Mouse (Mus musculus) cerebellum, postnatal 14 days (tissue): Measurements from ENCODE around the gene Susd1.

Experiments used
- DNase-seq, 2 experiments: peaks; one replicate each; pipeline ENCODE4 v3.0.0; 2021; ENCODE audit warnings: mixed read lengths in 2 of 2

Gene Susd1

DNA sequence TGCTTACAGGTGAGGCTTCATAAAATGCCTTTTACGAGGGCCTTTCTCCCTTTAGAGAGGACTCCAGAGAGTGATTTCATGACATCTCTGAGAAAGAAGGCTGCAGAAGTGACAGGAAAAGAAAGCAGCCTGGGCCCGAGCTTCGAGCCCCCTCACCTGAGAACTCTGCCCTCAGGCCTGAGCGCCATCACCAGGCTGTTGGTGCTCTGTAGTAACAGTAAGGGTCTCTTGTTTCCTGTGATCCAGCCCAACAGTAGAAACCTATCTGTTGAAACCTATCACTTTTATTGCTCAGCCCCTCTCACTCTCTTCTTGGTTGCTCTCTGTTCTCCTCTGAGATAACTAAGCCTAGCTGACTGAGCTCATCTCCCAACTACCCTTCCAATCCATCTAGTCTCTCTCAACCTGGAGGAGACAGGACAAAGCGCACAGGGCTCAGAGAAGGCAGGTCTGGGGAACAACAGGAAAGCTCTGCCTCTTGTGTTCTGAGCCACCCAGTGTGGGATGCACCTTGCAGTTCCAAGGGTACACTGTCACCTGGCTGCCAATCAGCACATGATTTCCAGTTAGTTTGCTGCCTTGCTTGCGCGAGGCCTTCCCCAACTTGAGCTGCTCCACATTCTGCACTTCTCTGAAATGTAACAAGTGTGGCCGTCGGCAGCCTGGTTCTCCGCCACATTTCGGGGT lies 101.4 kb downstream of the Susd1 start:
- no peak for DNase-seq

DNA sequence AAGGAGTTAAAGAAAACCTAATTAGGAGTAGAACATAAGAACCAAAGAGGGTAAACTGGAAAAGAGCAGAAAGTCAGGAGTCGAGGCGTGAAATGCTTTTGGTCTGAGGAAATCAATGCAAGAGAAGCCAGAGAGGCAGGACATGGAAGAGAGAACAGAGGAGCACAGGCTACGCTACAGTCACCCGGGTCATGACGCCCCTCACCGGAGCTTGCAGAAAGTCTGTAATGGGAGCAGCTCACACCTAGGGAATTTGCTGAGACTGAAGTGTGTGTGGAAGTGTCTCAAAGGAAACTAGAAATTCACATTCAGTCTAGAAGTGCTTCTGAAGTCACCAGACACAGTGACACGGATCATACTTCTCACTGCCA lies 102.0 kb downstream of the Susd1 start:
- DNase-seq: no peak

DNA sequence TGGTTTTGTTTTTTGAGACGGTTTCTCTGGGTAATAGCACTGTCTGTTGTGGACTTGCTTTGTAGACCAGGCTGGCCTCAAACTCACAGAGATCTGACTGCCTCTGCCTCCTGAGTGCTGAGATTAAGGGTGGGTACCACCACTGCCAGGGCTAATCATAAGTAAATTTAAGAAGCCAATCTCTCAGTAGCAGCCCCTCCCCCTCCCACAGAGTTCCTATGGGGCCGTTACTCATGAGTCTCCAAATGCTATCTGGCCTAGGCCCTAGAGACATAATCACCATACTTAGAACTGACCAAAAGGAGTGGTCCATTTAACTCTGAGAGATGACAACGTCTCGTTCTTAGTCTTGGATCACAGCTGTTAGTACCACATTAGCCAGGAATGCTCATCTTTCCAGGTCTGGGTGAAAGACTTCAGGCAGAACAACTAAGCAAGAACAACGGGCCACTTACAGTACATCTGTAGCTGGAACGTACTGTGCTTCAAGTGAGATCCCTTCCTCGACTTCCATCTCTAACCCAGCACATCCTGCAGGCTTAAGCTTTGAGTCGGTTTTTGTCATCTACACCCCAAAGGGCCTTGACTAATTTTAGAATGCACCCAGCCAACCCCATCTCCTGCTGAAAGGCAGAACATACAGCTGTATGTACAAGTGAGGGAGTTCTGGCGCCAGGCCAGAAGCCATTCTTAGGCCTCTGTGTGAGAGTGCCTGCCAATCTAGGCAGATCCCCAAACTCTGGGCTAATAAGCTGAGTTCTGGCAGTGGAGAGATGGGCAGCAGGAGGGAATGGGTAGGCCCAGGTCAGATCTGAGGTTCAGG lies 102.6 kb downstream of the Susd1 start:
- DNase-seq: peak; percentile 18 to 41

DNA sequence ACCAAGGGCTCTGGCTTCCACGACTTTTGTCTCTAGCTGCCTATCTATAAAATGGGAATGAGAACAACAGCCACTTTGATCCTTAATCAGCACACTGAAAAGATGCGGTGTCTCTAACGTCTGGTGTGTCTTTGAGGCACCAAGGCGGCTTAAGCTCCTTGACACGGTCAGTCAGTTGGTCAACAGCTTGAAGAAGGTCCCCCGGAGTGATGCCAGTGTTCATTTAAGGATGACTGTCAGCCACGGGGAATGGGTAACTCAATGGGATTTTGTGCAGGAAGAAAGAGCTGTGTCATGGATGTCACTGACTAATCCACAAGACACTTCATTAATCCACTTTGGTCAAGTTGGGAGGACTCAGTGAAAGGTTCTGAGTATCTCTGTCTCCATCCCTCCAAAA lies 103.3 kb downstream of the Susd1 start:
- no peak for DNase-seq

DNA sequence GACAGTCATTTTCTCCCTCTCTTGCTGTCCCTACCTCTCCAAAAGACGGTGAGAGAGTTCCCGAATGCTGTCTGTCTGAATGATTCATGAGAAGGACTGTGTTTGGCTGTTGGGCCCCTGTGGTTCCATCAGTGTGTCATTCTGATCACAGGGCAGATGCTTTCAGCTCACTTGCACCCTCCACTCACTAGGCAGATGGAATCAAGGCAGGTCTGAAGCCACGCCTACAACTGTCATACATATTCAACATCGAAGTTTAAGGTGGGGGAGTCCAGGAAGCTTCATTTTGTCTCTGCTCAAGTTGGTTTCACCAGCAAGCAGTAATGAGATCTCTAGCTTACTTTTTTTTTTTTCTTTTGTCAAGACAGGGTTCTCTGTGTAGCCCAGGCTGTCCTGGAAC lies 104.2 kb downstream of the Susd1 start:
- DNase-seq: no peak

DNA sequence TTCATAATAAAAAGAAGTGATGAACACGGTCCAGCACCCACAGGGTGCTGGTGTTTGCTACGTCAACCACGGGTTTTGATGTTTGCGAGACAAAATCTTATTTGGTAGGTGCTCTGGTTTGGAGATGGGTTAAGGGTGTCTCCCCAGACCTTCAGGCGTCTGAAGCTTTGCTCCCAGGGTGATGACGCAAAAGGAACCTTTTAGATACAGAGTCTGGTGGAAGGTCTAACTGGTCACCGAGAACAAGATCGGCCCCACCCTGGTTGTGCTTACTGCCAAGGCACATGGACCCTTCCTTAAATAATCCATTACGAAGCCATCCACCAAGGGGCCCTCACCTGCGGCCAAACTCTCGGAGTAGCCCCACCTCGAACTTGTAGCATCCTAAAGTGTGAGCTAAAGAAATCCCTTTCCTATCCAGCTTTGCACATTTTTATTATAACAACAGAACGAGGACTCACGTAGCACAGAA lies 105.0 kb downstream of the Susd1 start:
- DNase-seq: no peak

DNA sequence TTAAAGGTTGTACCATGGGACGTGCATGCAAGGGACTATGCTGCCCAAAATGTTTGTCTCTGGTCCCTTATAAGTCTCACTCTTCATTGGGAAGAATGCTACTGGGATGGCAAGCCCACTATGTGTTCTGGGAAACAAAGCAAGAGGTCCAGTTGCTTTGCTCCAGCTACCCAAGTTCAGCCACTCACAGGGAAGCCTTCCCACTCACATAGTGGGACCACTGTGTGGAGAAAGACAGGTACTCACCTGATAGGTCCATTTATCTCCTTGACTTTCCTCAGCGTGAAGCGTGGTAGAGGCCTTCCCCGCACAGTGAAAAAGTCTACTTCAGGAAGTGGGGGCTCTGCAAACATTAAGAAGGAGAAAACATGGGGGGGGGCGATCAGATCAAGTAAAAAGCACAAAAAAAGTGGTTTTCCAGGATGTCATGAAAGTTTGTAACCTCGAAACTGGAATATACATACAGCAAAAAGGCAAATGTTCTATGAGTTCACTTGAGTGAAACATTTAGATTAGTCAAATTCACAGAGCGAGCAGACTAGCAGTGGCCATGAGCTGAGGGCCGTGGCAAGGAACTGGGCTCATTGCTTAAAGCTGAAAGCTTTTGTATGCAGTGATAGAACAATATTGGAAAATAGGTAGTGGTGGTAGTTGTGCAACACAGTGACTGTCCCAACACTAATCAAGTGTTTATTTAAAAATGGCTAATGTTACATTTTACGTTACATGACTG lies 105.6 kb downstream of the Susd1 start:
- no peak for DNase-seq

DNA sequence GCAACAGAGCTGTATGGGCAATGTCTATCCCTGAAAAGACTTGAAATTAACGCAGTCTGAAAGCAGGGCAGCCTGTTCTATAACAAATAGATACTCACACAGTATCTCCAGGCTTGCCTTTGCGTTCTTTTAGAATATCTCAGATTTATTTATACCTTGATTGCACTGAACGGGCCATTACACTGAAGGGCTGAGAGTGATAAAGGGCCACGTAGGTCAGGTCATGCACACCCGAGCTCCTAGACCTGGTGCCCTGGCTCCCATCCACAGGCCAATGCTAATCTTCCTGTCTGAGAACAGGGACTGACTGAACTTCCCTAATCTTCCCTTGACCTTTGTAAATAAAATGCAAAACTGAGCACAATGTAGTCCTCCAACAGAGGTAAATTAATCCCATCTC lies 106.3 kb downstream of the Susd1 start:
- no peak for DNase-seq

DNA sequence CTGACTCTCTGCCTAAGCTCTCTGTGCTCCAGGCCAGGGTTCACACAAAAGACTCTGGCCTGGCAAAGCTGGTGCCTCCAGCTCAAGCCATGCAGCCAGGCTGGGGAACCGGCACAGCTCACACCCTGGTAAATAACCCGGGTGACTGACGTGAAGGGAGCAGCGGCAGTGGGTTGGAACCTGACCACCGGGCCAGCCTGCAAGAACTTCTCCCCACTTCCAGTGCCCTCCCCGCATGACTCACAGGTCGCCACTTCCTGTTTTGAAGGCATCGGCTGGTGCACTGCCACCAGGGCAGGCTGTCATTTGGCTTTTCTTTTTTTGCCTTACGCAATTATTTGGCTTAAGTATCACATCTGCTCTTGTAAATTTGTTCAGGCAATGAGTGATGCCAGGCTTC lies 106.8 kb downstream of the Susd1 start:
- DNase-seq: peak in 1 of 2 experiments; percentile 10

DNA sequence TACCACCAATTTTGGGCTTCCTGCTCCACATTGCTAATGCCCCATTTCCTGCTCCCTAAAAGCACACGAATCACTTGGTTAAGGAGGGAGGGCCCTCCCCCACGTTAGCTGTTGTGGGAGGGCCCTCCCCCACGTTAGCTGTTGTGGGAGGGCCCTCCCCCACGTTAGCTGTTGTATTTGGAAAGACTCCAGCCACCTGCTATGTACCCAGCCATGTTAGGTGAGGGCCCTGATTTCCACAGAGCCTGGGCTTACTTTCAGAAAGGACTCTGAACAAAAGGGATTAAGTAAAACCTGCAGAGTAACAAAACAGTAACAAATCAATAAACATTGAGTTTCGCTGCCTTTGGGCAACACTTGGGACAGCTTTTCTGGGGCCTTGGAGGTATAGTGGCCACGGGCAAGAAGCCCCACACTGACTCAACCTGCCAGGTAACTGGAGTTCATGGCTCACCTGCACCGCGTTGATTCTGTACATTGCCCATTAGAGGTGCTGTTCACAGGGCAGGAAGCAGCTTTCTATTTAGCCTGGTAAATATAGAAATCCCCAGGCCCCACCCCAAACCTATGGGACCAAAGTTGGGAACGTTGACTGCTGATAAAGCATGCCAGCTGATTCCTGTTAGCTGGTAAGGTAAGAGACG lies 107.3 kb downstream of the Susd1 start:
- no peak for DNase-seq

DNA sequence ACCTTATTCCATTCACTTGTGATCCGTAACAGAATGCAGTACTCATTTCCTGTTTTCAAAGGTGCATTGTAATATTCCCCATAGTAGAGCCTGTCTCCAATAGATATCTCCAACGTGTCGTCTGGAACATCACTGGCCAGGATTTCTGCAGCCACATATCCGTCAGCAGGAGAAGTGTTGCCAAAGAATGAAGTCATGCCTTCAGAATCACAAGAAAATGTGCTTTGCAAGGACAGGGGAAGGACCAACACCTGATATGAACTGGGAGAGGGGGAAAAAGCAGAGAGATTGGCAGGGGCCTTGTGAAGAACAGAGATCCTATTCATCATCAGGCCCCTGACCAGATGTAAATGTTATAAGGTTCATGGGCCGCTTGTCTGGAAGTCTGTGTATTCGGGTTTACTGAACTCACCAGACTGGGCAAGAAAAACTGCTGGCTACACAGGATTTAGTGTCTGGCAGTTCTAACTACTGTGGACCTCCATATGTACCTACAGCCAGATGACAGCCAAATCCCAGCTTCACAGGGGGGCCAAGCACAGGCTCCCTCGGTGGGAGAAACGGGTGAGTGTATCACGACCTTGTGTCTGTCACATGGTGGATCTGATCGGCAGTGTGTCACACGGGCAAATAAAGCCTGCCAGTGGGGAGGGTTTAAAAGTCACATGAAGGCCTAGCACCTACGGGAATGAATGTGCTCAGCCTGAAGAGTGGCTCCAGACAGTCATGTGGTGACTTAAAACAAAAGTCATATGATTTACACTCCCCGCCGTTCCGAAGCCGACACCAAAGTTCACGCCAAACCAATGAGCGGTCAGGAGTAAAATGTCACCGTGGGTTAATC lies 108.8 kb downstream of the Susd1 start:
- no peak for DNase-seq

DNA sequence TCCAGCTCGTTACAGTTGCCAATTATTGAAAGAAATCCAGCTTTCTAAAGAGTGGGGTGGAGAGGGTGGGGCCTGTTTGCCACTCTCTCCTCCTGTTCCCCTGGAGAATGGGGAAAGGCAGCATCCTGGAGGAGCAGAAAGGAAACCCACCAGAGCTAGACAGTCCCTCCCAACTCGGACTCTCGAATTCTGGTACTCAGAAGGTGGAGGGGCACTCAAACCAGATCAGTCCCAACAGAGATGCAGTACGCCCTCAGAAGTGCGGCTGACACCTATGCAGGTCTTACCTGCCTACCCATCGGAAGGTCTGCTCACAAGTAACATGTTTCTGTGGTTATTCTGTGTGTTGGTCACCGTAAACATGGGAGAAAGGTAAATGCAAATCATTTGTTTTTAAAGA lies 109.6 kb downstream of the Susd1 start:
- DNase-seq: no peak

DNA sequence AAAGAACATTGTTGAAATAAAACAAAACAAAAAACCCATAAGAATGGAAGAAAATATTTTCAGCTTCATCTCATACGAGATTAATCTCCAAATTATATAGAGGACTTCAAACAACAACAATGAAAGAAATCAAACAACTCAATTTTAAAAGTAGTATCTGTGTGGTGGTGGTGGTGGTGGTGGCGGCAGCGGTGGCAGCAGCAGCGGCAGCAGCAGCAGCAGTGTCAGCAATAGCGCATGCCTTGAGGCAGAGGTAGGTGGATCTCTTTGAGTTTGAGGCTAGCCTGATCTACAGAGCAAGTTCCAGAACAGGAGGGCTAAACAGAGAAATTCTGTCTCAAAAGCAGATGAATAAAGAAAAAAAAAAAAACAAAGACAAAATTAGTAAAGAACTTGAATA lies 110.4 kb downstream of the Susd1 start:
- DNase-seq: no peak

DNA sequence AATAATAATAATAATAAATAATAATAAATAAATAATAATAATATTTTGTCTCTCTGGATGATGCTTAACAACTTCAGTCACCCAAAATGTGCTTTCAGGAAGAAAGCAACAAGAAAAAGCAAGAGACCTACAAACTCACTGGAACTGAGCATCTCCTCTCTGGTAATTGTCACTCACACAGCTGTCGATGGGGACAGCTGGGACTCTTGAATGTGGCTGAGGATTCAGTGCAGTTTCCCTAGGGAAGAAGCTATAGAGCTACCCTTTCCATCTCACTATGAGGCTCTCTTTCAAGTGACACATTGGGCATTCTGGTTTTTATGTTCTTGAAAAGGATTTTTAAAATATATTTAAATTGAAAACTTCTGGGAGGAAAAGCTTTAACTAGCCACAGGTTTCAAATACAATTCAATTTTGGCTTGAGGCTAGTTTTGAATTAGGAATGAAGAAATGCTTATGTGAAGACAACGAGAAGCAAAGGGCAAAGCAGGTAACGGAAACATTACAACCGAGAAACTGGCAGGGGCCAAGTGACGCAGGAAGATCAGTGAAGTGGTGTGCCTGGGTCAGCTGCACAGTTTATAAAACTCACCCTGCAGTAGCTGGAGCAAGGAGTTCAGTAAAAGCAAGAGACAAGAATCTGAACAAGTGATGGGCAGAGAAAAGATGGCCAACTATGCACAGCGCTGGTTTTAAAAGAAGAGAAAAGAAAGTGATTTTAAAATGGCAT lies 112.2 kb downstream of the Susd1 start:
- DNase-seq: no peak

DNA sequence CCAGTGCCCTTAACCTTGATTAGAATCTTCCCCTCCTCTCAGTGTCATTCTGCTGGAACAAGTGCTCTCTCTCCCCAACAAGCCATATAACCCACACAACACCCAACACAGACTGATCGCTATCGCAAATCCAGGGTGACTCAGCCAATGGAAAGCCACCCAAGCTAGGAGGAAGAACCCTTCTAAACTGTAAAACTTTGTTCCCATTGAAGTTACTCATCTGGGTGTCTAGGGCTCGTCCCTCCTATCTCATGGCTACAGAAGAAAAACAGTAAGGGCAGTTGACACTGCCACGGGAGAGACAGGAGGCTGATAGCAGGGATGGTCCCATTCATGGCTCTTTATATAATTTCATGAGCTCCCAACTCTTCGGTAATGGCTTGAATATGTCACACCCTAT lies 114.1 kb downstream of the Susd1 start:
- DNase-seq: no peak

DNA sequence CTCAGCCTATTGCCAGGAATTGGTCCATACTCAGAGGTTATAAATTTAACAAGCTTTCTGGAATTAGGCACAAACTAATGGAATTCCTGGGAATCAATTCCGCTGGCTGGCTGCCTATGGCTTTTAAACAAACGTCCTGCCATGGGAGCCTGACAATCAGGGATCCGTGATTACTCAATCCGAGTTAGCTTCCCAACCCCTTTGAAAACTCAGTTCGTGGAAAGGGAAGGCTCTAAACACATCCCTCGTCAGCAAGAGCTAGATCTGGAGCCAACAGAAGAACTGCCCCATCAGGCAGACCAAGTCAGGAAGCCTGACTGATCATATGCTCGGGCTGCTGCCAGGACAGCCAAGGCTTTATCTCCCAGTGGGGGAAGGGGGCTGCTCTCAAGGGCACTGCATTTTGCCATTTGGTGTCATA lies 115.2 kb downstream of the Susd1 start:
- DNase-seq: no peak

DNA sequence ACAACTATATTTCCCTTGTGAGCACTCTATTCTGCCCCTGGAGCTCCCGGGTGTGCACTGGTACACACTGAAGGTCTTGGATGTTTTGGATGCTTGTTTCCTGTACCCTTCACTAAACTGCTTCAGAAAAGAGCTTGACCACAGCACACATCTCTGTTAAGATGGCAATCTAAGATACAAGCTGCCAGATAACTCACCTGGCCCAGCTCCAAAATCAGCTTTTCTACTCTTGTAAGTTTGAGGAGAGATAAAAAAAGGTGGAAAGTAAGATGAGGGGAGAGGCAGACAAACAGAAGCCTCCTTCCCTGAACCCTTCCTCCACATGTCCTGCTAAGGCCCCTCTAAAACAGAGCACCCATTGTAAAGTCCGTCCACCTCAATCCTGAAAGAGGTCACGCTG lies 115.7 kb downstream of the Susd1 start:
- no peak for DNase-seq

DNA sequence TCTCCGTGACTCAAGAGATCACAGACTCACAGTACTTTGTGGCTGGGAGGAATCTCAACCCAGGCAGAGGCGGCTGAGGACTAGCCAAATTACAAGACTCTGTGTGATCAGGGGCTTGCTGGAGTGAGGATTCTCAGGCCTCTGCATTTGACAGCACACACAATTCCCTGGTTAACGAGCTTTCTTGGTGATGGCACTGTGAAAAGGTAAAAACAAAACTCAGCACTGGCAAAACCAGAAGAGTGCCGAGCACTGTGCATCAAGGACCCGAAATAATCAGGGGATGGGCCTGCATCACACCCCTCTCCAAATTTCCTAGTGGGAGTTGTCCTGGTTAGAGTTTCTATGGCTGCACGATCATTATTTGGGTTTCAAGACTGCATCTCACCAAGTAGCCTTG lies 116.4 kb downstream of the Susd1 start:
- DNase-seq: no peak

DNA sequence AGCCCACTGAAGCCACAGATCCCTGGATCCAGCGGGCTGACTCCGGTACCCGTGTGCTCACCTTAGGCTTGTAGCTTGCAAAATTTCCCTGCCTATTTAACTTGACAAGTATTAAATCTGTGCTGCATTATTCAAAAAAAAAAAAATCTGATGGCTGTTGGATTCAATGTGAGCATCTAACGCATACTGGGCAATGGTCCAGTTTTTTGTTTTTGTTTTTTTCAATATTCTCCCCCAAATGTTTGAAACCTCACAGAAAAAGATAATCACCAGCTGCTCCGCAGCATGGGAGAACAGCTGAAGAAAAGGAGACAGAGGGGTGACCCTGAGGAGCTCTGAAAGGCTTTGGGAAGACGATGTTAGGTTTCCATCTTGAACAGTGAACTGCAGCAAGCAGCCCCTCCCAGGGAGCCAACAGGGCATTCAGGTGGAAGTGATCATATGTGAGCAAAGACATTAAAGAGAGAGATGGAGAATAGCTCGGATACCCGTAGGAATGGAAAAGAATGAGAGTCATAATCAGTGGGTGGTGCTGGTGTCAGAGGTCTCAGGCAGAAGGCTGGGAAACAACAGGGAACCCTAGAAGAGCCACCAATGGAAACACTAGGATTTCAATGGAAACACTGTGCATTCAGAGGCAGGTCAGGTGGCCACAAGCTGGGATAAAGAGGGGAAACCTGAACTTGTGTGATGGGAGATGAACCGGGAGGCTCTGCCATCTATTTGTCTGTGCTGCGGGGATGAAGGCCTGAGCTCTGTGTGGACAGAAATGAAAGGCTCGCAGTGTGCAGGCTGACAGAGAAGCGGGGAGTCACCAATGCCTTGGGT lies 117.0 kb downstream of the Susd1 start:
- DNase-seq: no peak

DNA sequence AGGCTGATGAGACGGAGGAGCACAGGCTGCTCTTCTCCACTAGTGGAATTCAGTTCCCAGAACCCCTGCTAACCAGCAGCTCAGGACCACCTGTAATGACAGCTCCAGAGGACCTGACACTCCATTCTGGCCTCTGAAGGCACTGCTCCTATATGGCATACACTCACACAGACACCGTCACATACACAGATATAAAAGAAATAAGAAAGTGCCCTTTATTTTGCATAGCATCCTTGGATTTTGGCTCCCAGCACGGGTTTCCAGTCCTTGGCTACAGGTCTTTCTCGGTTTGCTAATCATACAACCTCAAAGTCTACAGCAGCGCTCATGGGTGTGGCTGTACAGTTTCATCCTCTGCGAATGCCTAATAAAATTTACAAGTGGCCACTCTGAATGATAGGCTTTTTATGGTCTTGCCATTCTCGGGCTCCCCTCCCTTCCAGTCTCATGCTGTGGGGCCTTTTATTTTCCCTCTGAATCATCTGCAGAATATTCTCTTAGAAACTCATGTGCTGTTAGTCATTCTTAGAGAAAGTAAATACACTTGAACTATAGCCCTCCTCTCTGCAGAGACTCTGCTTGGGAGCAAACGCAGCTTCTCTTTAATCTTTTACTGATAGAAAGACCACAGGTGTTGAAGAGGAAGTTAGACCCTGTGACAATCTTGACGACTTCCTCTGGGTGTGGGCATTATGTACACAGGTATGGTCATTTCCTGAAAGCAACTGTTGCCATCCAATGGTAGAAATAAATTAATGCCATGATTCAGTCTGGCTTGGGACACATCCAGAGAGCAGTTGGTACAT lies 119.1 kb downstream of the Susd1 start:
- no peak for DNase-seq
